Mouse (Mus musculus) gastrocnemius, postnatal 14 days (tissue): Measurements from ENCODE around the gene Gli3. TPM values are rescaled to one million over a fixed set of nuclear protein-coding genes. Genes with fewer than 3 reads are reported as not detected.

ENCODE experiments used
- DNase-seq: peaks from one replicate; pipeline ENCODE4 v3.0.0; 2021; ENCODE audit warnings: mixed read lengths
- intact Hi-C: fragments of 180-260 bp; cut with DNase I; formaldehyde crosslinking; loops from one replicate; pipeline ENCODE4 v1.15.1; 2025; ENCODE audit warnings: low total_unique reads
- total RNA-seq, 2 experiments: library from RNA; stranded (reverse); gene quantifications; 2 replicates each; pipeline ENCODE4 v1.2.3; 2021

The Gli3 gene
- total RNA-seq, 2 experiments from 2014 or later: 2.6 to 4.6 TPM

DNA sequence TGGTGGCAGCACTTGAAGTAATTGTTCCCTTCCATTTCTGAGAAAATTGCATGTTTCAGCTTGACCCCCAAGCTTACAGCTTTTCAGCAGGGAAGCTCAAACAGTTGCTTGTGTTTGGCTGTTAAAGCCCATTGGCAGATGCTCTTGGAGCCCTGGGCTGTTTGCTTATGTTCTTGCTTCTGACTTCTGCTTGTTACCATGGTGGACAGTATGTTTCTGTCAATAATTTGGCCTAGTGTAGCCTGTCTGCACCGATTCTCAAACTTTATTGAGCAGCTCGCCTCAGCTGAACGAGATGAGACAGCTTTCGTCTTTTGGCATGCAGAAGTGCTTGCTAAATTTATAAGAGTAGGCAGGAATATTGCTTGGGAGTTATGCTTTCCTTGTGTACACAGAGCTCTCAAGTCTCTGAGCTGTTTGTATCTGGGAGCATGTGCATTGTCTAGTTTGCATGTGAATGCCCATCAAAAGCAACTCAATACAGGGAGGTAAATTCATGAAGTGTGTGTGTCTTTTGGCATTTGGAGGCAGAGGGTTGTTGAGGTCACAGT, 82.4 kb downstream of the Gli3 start:
- intact Hi-C loops: no loop called here

DNA sequence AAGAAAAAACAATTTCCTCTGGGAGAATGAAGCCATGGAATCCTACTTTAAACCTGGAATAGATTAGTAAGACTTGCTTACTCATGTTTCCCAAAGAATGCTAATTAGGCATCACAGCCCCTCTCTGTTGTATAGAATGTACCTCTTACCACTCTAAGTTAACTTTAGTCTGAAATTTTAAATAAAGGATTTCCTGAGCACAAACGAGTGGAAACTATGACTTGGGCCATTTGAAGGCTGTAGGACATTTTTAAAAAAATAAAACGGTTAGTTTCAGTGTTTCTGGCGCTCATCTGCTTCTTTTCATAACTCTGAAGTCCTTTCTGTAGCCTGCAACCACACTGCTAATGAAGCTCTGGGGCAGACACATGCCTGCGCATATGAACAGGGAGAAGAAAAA, 83.2 kb downstream of the Gli3 start:
- no peak for DNase-seq
- intact Hi-C loops: no loop called here

More for the DNA sequence above, 82.4 kb downstream of the Gli3 start:
- DNase-seq: no peak

DNA sequence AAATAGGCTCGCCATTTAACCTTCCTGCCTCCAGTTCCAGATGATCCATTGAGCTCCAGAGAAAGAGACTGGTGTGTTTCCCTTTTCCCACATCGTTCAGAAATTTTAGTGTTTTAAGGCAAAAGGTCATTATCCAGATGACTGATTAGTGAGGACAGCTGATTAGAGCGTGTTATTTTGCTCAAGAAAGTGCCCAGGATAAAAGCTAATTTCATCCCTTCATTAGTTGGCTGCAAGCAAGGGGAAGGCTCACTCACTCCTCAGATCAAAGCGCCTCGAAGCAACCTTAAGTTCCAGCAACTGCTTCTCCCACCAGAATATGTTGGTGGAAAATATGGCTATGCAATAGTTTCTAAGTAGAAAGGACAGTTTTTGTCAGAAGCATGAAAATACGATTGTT, 86.4 kb downstream of the Gli3 start:
- intact Hi-C loops: no loop called here
- DNase-seq: no peak

DNA sequence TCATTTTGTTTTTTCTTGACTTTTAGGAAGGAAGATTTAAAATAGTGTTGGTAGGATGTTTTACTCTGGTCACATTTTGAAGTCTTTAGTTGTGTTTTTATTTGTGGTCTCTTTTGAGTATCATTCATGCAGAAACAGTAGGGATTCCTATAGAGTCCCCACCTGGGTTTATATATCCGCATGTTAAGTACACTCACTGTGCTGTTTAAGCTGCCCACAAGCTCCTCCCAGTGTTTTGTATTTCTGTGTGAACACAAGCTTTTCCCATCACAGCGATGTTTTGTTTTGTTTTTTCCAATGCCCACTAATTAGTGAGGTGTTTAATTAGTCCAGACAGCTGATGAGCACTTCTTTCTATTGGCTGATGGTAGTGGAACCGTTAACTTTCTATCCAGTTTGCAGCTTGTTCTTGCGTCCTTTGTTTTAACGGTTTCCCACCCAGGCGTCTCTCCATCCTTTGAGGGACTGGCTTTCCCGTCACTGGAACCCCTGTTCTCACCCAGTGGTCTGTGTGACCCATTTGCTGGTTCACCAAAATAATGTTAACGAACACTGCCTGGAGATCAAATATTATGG, 87.1 kb downstream of the Gli3 start:
- intact Hi-C loops: no loop called here
- no peak for DNase-seq

DNA sequence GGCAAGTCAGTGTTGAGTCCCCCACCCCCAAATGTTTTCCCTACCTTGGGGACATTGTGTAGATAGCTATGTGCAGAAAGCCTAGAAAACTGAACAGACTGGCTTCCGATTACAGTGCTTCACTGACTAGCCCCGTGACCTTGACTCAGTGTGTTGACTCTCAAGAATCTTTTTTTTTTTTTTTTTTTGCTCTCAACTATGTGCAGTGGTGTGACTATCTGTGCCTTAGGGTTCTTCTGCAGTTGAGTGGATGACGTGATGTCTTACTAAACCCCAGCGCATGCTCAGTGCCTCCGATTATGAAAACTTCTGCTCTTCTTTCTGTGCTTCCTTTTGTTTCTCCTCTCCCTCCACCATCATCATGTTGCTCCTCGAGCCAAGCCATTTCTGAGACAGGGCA, 87.7 kb downstream of the Gli3 start:
- DNase-seq: no peak
- intact Hi-C loops: no loop called here

DNA sequence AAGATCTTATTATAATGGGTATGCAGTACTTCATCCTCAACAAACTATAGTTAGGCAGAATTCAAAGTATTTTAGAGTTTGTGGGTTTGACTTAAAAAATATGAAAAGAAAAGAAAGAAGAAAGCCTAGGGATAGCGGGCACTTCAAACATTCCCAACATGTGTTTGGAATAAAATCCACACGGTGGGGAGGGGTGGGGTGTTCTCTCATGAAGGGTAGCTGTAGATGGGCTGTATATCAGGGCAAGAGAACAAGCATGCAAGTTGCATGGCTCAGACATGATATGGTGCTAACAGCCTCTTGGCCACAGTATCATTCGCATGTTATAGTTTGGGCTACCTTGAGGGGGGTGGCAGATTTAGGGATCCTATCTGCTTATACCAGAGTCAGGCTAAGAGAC, 89.0 kb downstream of the Gli3 start:
- intact Hi-C loops: no loop called here
- no peak for DNase-seq

DNA sequence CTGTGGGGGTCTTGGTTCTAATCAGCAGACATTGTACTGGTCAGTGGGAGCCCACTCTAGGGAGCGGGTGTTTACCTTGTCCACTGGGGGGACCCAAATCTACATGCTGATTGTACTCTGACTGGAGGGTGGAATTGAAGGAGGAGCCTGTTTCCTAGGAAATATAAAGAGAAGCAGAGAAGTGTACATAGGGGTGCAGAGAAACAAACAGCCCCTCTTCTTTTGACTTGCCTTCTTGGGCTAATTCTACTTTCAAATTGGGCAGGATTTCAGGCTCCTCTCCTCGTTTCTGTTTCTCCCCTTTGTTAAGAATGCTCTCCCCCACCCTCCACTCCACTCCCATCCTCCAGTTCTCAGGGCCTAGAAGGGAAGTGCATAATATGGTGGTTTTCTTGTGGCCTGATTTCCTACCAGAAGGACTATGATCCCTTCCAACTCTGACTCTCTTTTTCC, 93.6 kb downstream of the Gli3 start:
- DNase-seq: no peak
- intact Hi-C loops: no loop called here

DNA sequence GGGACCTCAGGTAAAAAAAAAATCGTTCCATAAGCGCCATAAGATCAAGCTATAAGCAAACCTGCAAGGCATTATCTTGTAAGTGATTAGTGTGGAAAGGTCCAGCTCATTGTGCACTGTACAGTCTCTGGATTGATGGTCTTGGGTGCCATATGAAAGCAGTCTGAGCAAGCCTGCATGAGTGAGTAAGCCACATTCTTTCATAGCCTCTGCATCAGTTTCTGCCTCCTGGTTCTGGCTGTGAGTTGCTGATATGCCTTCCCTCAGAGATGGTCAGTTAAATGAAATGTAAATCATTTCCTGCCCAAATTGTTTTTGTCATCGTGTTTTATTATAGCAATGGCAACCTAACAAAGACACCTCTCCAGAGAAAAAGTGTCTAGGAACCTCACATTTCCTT, 98.4 kb downstream of the Gli3 start:
- DNase-seq: no peak
- intact Hi-C loops: no loop called here

DNA sequence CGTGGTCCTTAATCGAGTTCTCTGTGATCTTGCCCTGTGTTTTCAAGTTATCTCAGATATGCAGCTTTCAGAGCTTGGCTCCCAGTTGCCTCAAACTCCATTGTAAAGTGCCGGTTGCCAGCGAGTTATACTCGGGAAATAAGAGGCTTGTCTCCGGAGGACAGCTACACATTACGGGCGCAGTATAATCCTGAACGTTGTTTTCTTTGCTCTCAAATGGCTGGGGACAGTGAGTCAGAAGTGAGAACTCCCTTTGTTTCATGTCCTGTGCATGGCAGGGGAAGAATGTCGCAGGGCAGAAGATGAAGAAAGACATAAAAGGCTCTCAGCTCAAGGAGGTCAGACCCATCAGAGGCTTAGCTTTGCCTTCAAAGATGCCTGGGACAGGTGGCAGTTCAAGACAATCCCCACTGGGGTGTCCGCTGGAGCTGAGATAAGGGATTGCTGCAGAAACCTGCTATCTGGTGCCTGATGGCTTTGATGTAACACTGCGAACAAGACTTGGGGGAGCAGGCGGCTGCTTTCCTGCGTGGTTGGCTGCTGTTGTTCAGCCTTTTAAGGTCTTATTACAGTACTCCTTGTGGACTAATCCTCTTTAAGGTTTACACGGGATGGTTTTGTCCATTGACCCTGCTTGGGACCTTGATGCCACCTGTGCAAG, 108.0 kb downstream of the Gli3 start:
- DNase-seq: no peak
- intact Hi-C loops: no loop called here

DNA sequence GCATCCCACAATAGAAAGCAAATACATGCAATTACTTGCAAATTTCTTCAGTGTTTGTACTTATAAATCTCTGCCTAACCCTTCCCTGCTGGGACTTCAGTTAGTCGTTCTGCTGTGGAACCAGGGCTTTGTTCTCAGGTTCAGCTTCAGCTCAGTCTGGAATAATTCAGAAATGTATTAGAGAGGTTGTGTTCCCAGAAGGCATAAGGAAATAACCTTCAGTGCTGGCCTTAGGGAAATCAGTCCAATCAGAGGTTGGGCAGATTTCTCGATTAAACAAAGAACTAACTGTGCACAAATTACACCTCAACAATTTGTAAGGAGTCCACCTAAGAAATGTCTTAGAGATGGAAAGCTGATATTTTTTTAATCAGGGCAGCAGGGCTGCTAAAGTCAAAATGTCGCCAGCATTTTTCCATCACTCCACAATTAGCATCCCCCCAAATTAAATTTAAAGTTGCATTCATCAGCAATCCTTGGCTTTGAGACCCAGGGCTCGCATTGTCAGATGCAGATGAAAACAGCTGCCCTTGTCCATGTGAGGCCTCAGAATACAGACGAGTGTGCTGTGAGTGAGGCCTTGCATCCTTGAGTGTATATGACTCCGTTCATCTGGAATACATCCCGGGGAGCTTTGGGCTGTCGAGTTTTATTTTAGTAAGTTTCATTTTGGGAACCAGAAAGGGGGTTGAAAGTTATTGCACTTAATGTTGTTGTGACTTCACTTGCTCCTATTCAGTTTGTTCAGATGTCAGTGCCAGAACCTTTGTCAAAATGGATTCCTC, 114.3 kb downstream of the Gli3 start:
- intact Hi-C loops: no loop called here
- DNase-seq: no peak

DNA sequence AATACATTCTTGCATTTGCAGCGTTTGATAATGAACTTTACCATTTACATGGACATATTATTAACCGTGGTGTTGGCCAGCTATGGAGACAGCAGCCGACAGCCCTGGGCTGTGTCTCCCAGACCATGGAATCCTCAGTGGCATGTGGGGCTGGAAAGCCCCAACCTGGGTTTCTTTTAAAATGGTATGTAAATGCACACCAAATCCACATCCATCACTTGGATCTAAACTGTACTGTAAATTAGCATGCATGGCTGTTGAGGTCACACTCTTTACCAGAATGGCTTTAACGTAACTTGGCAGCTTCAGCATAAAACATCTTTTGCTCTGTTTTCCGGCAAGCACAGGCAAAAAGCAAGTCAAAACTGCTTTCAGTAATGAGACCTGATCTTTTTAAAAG, 117.4 kb downstream of the Gli3 start:
- intact Hi-C loops: no loop called here
- DNase-seq: no peak

DNA sequence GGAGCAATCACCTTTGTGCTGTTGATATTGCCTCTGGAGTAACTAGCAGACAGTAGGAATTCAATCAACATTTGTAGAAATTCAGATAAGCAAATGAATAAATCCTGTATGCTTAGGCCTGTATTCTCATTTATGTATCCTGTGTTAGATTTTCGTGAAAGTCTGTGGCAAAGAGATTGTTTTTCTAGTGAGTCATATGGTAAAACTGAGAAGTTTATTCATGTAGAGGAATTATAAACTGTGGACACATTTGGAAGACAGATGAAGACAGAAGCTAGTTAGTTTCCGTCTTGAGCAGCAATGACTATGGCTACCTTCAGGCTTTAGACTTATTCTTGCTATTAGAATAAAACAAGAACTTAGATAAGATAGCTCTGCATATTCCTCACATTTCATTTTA, 122.9 kb downstream of the Gli3 start:
- DNase-seq: no peak
- intact Hi-C loops: no loop called here

DNA sequence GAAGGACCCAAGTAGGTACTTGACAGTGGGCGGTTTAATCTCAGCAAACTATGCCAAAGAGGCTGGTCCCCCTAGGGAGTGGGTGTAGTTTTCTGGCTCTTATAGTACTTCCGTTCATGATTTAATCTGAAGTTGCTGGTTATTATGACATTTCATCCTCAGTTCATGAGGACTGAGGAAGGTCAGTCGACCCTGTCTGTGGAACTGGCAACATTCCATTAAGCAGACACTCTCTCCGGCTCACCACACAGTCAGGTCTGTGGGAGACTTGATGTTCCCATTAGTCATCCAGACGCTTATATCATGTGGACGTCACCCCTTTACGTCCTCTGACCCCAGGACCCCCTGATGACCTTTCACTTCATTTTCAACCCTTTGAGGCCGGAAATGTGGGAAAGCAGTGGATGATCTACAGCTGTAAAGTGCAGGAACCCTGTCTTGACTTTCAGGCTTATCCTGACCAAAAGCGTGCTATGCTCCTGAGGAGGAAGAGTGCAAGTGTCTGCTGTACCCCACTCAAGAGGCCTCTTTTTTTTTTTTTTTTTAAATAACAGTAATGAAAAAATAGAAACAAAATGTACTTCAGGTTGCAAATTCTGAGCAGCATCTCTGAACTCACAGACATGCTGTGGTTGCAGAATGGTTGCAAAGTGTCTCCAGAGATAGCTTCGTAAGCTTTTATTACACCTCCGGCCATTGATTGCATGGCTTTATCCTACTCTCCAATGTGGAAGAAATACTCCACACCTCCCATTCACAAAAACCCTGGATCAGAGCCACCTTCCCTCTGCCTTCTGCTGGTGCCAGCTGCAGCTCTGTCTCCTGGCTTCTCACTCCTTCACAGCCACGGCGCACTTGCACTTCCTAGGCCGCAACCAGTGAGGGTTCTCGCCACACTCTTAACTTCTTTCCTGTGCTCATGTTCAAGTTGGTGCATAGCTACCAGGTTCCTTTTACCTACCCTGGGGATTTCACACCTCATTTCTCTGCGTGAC, 125.5 kb downstream of the Gli3 start:
- intact Hi-C loops: no loop called here
- no peak for DNase-seq

DNA sequence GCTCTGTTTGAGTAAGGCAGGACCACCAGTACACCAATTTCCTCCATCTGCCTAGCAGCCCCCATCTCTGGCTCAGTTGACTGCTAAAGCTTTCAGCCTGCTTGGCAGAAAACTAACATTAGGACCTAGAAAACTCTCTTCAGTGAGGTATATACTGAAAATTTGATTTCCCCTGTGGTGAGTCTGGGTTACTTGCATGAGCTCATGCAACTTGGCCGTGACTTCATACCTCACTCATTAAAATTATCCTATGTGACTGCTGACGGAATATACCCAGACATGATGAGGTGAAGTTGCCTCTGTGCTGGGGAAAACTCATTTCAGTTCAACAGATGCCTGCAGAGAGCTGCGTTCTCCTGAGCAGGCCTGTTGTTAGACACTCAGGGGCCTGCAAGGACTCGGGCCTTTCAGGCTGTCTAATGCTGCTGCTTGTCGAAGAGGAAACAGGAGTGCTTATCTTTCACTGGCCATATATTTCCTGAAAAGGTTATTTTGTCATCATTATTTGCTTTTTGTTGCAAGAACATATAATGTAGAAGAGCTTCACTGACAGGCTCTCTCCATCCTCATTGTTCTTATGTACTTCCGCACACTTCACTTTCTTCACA, 127.4 kb downstream of the Gli3 start:
- no peak for DNase-seq
- intact Hi-C loops: no loop called here

DNA sequence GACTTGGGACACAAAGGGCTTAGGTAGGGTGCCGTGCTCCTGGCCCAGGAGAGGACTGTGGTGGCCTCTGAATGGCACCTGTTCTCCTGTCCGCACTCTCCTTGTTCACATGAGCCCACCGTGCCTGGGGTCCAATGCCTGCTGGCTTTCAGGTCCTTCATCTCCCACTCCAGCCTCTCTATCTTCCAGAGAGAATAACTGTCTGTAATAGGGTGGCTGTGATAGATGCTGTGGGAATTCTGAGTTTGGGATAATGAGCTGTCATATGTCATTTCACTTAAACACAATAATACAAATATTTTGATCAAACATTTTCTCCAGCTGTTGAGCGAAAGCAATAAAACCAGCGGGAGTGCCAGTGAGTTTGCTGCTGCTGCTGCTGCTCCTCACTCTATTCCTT, 133.6 kb downstream of the Gli3 start:
- intact Hi-C loops: no loop called here
- DNase-seq: no peak

DNA sequence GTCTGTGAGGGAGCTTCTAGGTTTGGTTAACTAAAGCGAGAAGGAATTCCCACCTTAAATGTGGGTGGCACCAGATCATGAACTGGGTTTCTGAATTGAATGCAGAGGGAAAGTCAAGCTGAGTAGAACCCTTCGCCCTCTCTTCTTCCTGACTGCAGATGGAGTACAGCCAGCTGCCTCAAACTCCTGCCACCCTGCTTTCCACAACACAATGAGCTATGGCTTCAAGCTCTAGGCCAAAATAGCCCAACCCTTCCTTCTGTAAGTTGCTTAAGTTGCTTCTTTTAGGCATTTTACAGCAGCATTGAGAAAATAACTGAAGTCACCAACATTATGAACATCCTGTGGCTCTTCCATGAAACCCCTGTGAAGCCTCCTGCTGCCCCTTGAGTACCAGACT, 136.7 kb downstream of the Gli3 start:
- intact Hi-C loops: no loop called here

DNA sequence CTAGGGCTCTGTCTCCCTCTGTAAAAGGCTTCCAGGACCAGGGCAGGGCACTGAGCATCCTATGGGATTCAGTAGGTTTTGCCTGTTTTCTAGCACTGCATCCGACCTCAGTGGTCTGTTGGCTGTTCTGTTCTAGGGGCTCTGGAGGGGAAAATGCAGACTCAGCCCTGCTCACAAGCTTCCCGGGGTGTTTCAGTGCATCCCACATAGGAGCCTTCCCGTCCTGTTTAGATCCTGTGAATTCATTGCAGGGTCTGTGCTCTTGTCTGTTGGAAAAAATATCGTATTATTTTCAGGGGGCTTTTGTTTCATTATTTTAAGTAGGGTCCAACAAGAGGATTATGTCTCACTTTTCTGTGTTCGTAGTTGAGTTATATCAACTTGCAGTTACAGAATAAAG, 139.1 kb downstream of the Gli3 start:
- DNase-seq: no peak
- intact Hi-C loops: no loop called here

More for the DNA sequence above, 136.7 kb downstream of the Gli3 start:
- DNase-seq: no peak

DNA sequence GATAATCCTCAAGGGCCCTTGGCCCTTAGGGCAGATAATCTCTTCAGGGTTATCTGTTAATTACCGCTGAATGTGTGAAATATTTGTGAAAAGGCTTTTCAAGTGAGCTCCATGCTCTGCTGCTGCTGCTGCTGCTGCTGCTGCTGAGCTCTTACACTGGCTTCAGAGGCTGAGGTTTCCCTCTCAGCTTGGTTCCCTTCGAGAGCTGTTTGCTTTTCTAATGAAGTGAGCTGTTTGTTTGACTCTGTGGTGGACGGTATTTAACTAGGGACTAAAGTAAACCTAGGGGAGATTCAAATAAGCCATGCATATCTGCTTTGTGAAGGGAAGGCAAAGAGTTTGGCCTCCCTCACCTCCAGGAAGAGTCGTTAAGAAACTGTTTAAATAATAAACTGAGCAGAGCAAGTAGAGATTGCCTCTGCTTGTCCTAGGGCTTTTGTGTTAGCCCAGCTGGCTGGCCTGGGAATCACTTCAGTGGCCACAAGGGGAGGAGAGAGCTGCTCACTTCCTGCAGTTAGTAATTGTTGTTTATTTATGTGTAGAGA, 139.7 kb downstream of the Gli3 start:
- intact Hi-C loops: no loop called here
- no peak for DNase-seq

DNA sequence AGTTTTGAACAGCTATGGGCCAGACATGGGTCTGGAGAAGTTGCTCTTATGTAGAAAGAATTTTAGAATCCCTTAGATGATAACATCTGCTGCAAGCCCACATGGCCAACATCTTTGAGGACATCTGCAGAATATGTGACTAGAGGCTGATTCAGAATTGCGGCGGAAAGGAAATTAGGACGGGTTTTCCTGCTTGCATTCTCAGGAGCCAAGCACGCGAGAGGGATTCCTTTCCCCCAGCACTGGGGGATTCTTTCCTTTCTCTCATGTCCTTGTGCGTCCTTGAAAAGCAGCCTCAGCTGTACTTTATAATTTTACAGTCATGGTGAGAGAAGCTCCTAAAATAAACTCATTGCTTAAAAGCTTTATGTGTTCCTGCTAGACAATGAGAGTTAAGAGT, 141.0 kb downstream of the Gli3 start:
- no peak for DNase-seq
- intact Hi-C loops: no loop called here
